Mouse (Mus musculus) MEL (cell line): Measurements from ENCODE around the gene Prdx6b. TPM values are rescaled to one million over a fixed set of nuclear protein-coding genes. Genes with fewer than 3 reads are reported as not detected.

Experiments
- DNase-seq: peaks from one replicate; pipeline ENCODE4 v3.0.0; 2011; ENCODE audit warnings: low read depth, low spot score
- H3K27ac ChIP-seq: 2 replicates; pipeline ENCODE4 v1.5.1; 2012; ENCODE audit warnings: low read depth, mild to moderate bottlenecking, control low read depth, low read length, moderate library complexity; ENCODE audit not compliant: control insufficient read depth
- H3K27me3 ChIP-seq, 2 experiments: fragments of 150-350 bp in 1 of 2; sonication (generic) in 1 of 2; 2 replicates each; pipeline ENCODE4 v1.6.1; 2012; ENCODE audit warnings: low read length in 2 of 2, mild to moderate bottlenecking in 2 of 2, improper control_type of control experiment in 1 of 2, moderate library complexity in 1 of 2; ENCODE audit not compliant: insufficient read depth in 2 of 2, control insufficient read depth in 1 of 2
- H3K36me3 ChIP-seq, 2 experiments: 2 replicates each; pipeline ENCODE4 v1.6.1; 2012 to 2014; ENCODE audit warnings: low read length in 2 of 2, improper control_type of control experiment in 1 of 2, inconsistent platforms in 1 of 2, mild to moderate bottlenecking in 1 of 2; ENCODE audit not compliant: insufficient read depth in 2 of 2, control insufficient read depth in 1 of 2
- H3K4me1 ChIP-seq, 2 experiments: fragments of 150-350 bp in 1 of 2; sonication (generic) in 1 of 2; 2 replicates each; pipeline ENCODE4 v1.6.1; 2012; ENCODE audit warnings: low read length in 2 of 2, improper control_type of control experiment in 1 of 2, mild to moderate bottlenecking in 1 of 2; ENCODE audit not compliant: insufficient read depth in 2 of 2, control insufficient read depth in 1 of 2
- H3K4me3 ChIP-seq, 2 experiments: fragments of 150-350 bp in 1 of 2; sonication (generic) in 1 of 2; 2 replicates each; pipeline ENCODE4 v1.5.1; 2012; ENCODE audit warnings: low read depth in 2 of 2, low read length in 2 of 2, mild to moderate bottlenecking in 2 of 2, moderate library complexity in 2 of 2, control low read depth in 1 of 2, improper control_type of control experiment in 1 of 2; ENCODE audit not compliant: control insufficient read depth in 1 of 2, insufficient read depth in 1 of 2
- H3K79me2 ChIP-seq: 2 replicates; pipeline ENCODE4 v1.6.1; 2012; ENCODE audit warnings: mild to moderate bottlenecking, low read length, moderate library complexity; ENCODE audit not compliant: control insufficient read depth, poor library complexity, insufficient read depth
- H3K9ac ChIP-seq: 2 replicates; pipeline ENCODE4 v1.6.1; 2012; ENCODE audit warnings: low read depth, mild to moderate bottlenecking, control low read depth, low read length, moderate library complexity; ENCODE audit not compliant: control insufficient read depth, poor library complexity, severe bottlenecking
- H3K9me3 ChIP-seq: fragments of 150-350 bp; sonication (generic); replicated peaks from 2 replicates; pipeline ENCODE4 v1.6.1; 2012; ENCODE audit warnings: mild to moderate bottlenecking, low read length, improper control_type of control experiment, moderate library complexity; ENCODE audit not compliant: insufficient read depth
- BHLHE40 ChIP-seq: IDR thresholded peaks from 2 replicates; pipeline ENCODE4 v1.6.1; 2012; ENCODE audit warnings: low read depth, mild to moderate bottlenecking, inconsistent platforms, low read length, improper control_type of control experiment, borderline replicate concordance
- CHD1 ChIP-seq: IDR thresholded peaks from 2 replicates; pipeline ENCODE4 v1.6.1; 2012; ENCODE audit warnings: low read depth, mild to moderate bottlenecking, inconsistent platforms, low read length, improper control_type of control experiment
- CHD2 ChIP-seq: IDR thresholded peaks from 2 replicates; pipeline ENCODE4 v1.6.1; 2011; ENCODE audit warnings: low read length, improper control_type of control experiment
- CTCF ChIP-seq, 3 experiments: IDR thresholded peaks in 2 of 3; conservative IDR thresholded peaks in 1 of 3; 2 replicates each; pipeline ENCODE4 v1.5.1; 2011 to 2012; ENCODE audit warnings: low read length in 3 of 3, low read depth in 2 of 3, mild to moderate bottlenecking in 2 of 3, improper control_type of control experiment in 1 of 3, inconsistent platforms in 1 of 3, mixed read lengths in 1 of 3, moderate library complexity in 1 of 3; ENCODE audit not compliant: control insufficient read depth in 1 of 3, insufficient read depth in 1 of 3, poor library complexity in 1 of 3, severe bottlenecking in 1 of 3
- EP300 ChIP-seq, 2 experiments: IDR thresholded peaks; 2 replicates each; pipeline ENCODE4 v1.6.1; 2011; ENCODE audit warnings: improper control_type of control experiment in 2 of 2, low read length in 2 of 2, low read depth in 1 of 2, mild to moderate bottlenecking in 1 of 2
- ETS1 ChIP-seq: IDR thresholded peaks from 2 replicates; pipeline ENCODE4 v1.6.1; 2012; ENCODE audit warnings: low read depth, mild to moderate bottlenecking, inconsistent platforms, low read length, improper control_type of control experiment, moderate library complexity
- GATA1 ChIP-seq: IDR thresholded peaks from 2 replicates; pipeline ENCODE4 v1.6.1; 2011; ENCODE audit warnings: low read depth, low read length, improper control_type of control experiment
- HCFC1 ChIP-seq: IDR thresholded peaks from 2 replicates; pipeline ENCODE4 v1.6.1; 2012; ENCODE audit warnings: low read depth, mild to moderate bottlenecking, inconsistent platforms, low read length, improper control_type of control experiment, moderate library complexity
- MAFK ChIP-seq: IDR thresholded peaks from 2 replicates; pipeline ENCODE4 v1.6.1; 2011; ENCODE audit warnings: low read depth, mild to moderate bottlenecking, low read length, improper control_type of control experiment, borderline replicate concordance
- MAZ ChIP-seq: IDR thresholded peaks from 2 replicates; pipeline ENCODE4 v1.6.1; 2012; ENCODE audit warnings: low read depth, mild to moderate bottlenecking, inconsistent platforms, low read length, improper control_type of control experiment
- MXI1 ChIP-seq: IDR thresholded peaks from 2 replicates; pipeline ENCODE4 v1.6.1; 2011; ENCODE audit warnings: mild to moderate bottlenecking, low read depth, low read length, improper control_type of control experiment
- MYB ChIP-seq: IDR thresholded peaks from 2 replicates; pipeline ENCODE4 v1.6.1; 2011; ENCODE audit warnings: mild to moderate bottlenecking, low read depth, low read length, improper control_type of control experiment
- MYC ChIP-seq: IDR thresholded peaks from 2 replicates; pipeline ENCODE4 v1.6.1; 2011; ENCODE audit warnings: low read depth, mild to moderate bottlenecking, low read length, improper control_type of control experiment, moderate library complexity
- NELFE ChIP-seq: IDR thresholded peaks from 2 replicates; pipeline ENCODE4 v1.6.1; 2011; ENCODE audit warnings: low read depth, low read length, improper control_type of control experiment
- NRF1 ChIP-seq: IDR thresholded peaks from 2 replicates; pipeline ENCODE4 v1.6.1; 2014; ENCODE audit warnings: low read depth, mild to moderate bottlenecking, inconsistent platforms, low read length, improper control_type of control experiment, moderate library complexity; ENCODE audit not compliant: poor library complexity, insufficient read depth, severe bottlenecking
- RCOR1 ChIP-seq: IDR thresholded peaks from 2 replicates; pipeline ENCODE4 v1.6.1; 2012; ENCODE audit warnings: low read depth, mild to moderate bottlenecking, inconsistent platforms, low read length, improper control_type of control experiment
- SMC3 ChIP-seq: IDR thresholded peaks from 2 replicates; pipeline ENCODE4 v1.6.1; 2011; ENCODE audit warnings: low read depth, low read length, improper control_type of control experiment
- TAL1 ChIP-seq: IDR thresholded peaks from 2 replicates; pipeline ENCODE4 v1.6.1; 2012; ENCODE audit warnings: mild to moderate bottlenecking, inconsistent platforms, low read length, moderate library complexity, mixed read lengths
- TBP ChIP-seq: IDR thresholded peaks from 2 replicates; pipeline ENCODE4 v1.8.0; 2011; ENCODE audit warnings: low read depth, low read length, improper control_type of control experiment
- TCF12 ChIP-seq: IDR thresholded peaks from 2 replicates; pipeline ENCODE4 v1.6.1; 2014; ENCODE audit warnings: low read depth, mild to moderate bottlenecking, inconsistent platforms, low read length, improper control_type of control experiment, moderate library complexity
- UBTF ChIP-seq: IDR thresholded peaks from 2 replicates; pipeline ENCODE4 v1.6.1; 2012; ENCODE audit warnings: low read depth, mild to moderate bottlenecking, inconsistent platforms, low read length, improper control_type of control experiment, moderate library complexity, borderline replicate concordance; ENCODE audit not compliant: insufficient read depth
- USF2 ChIP-seq, 2 experiments: IDR thresholded peaks; 2 replicates each; pipeline ENCODE4 v1.6.1; 2011 to 2012; ENCODE audit warnings: improper control_type of control experiment in 2 of 2, low read length in 2 of 2, borderline replicate concordance in 1 of 2, inconsistent platforms in 1 of 2, low read depth in 1 of 2, mild to moderate bottlenecking in 1 of 2; ENCODE audit not compliant: insufficient read depth in 1 of 2
- ZC3H11A ChIP-seq: IDR thresholded peaks from 2 replicates; pipeline ENCODE4 v1.6.1; 2012; ENCODE audit warnings: low read depth, mild to moderate bottlenecking, inconsistent platforms, low read length, improper control_type of control experiment
- ZMIZ1 ChIP-seq: IDR thresholded peaks from 2 replicates; pipeline ENCODE4 v1.6.1; 2012; ENCODE audit warnings: low read depth, mild to moderate bottlenecking, inconsistent platforms, low read length, improper control_type of control experiment, moderate library complexity
- ZNF384 ChIP-seq: IDR thresholded peaks from 2 replicates; pipeline ENCODE4 v1.6.1; 2012; ENCODE audit warnings: low read depth, mild to moderate bottlenecking, inconsistent platforms, low read length, improper control_type of control experiment
- polyA plus RNA-seq, 2 experiments: library from polyadenylated mRNA; stranded (reverse) in 1 of 2; unstranded in 1 of 2; fragments of >175 nt in 1 of 2; fragments of >200 nt in 1 of 2; gene quantifications; 2 replicates each; pipeline versions ENCODE4 v1.2.1 to v1.2.4; 2012; ENCODE audit warnings: low replicate concordance in 2 of 2, low read depth in 1 of 2; ENCODE audit not compliant: insufficient read length in 2 of 2, insufficient read depth in 1 of 2, missing spikeins in 1 of 2
- total RNA-seq: library from RNA; depleted of rRNA; stranded (reverse); fragments of 300-350 nt; gene quantifications from 2 replicates; pipeline ENCODE4 v1.2.3, GENCODE M21; 2012

Gene Prdx6b
- total and polyA plus RNA-seq, 3 experiments = not detected

DNA sequence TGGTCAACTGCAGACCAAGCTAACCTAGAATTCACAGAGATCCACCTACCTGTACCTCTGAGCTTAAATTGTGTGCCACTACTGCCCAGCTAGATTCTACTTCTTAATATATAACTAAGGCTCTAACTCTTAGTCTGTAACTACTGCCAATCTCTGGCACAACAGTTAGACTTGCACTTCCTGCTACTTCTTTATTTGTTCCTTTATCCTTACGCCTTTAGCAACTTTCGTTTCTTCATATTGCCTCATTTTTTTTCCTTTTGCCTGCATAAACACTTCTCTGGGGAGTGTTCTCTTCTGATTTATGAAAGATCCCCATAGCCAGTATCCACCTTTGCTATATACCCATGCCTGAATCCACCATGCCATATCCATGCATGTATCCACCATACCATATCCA, 11.7 kb downstream of the Prdx6b start:
- no peak overlapping the region for H3K9ac ChIP-seq
- peaks cover 0 to 8% of the 10 kb centered on the region in 2 experiments; a peak in 2 of 4 replicates for H3K36me3 ChIP-seq
- no peaks in the 10 kb centered on the region for H3K9me3 ChIP-seq
- peaks cover 6 to 13% of the 10 kb centered on the region in 2 experiments; a peak in 3 of 4 replicates for H3K4me1 ChIP-seq
- TF ChIP-seq MAFK (no peak), CTCF (IDR thresholded peaks at IDR 0.05 in 2 of 3, conservative IDR thresholded peaks at IDR 0.05 in 1 of 3; ENCODE audit: control insufficient read depth in 1 of 3, insufficient read depth in 1 of 3, low read depth in 2 of 3, low read length in 3 of 3, poor library complexity in 1 of 3, severe bottlenecking in 1 of 3) (no peak), TAL1 (no peak), USF2 (IDR thresholded peaks at IDR 0.05; ENCODE audit: borderline replicate concordance in 1 of 2, insufficient read depth in 1 of 2, low read depth in 1 of 2, low read length in 2 of 2) (no peak), GATA1 (no peak), CHD2 (no peak), BHLHE40 (no peak), HCFC1 (no peak), ZMIZ1 (no peak), TBP (no peak), MYC (no peak), NRF1 (no peak), SMC3 (no peak), MYB (no peak), EP300 (IDR thresholded peaks at IDR 0.05; ENCODE audit: low read depth in 1 of 2, low read length in 2 of 2) (no peak), CHD1 (no peak), RCOR1 (no peak), UBTF (no peak)
- DNase-seq = no peak
- H3K27ac ChIP-seq = no peak overlapping the region
- no peak overlapping the region for H3K4me3 ChIP-seq
- H3K27me3 ChIP-seq = no peaks in the 10 kb centered on the region; a peak in 1 of 4 replicates
- H3K79me2 ChIP-seq = no peaks in the 10 kb centered on the region

DNA sequence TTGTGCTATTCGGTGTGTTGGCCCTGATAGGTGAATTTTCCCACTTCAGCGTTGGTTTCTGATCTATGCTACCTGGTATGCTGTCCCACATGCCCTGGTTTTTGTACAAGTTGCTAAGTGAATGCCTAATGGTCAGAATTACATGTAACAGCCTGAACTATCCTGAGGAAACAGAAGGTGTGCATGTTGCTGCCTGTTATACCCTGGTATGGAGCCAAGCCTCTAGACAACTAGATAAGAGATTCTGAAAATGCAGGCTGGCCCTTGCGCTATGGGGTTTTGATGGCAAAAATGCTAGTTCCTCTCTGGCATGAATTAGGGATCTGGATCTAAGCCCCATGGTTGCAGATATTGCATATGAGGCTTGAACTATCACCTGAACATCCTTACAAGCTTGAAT, 15.4 kb downstream of the Prdx6b start:
- Histone ChIP-seq H3K9me3 (no peaks in the 10 kb centered on the region), H3K4me3 (no peak overlapping the region), H3K9ac (no peak overlapping the region), H3K4me1 (peaks cover 14 to 22% of the 10 kb centered on the region in 2 experiments), H3K79me2 (no peaks in the 10 kb centered on the region), H3K27me3 (no peaks in the 10 kb centered on the region), H3K27ac (peak overlapping the region; percentile 47; the same call in 1 of the 2 replicates), H3K36me3 (peaks cover 0 to 27% of the 10 kb centered on the region in 2 experiments; a peak in 2 of 4 replicates)
- TF ChIP-seq UBTF (no peak), ETS1 (peak; percentile 58), GATA1 (peak; percentile 86), MYC (no peak), TCF12 (peak; percentile 81), NELFE (no peak), CTCF (IDR thresholded peaks at IDR 0.05 in 2 of 3, conservative IDR thresholded peaks at IDR 0.05 in 1 of 3; ENCODE audit: control insufficient read depth in 1 of 3, insufficient read depth in 1 of 3, low read depth in 2 of 3, low read length in 3 of 3, poor library complexity in 1 of 3, severe bottlenecking in 1 of 3) (no peak), MAZ (no peak), ZNF384 (no peak), EP300 (IDR thresholded peaks at IDR 0.05; ENCODE audit: low read depth in 1 of 2, low read length in 2 of 2) (peak; percentile 84 to 85), USF2 (IDR thresholded peaks at IDR 0.05; ENCODE audit: borderline replicate concordance in 1 of 2, insufficient read depth in 1 of 2, low read depth in 1 of 2, low read length in 2 of 2) (no peak), TAL1 (peak; percentile 45), MXI1 (0 out of 2 replicates have a peak, but pooled peaks have one; percentile 21), ZC3H11A (no peak)
- peak; percentile 71 for DNase-seq
